Mouse (Mus musculus): ENCODE results near the gene Samd4b.

GRCm38 (mm10) chr7:28578543-28579053 is 19.3 kb downstream of the Samd4b start:
- TF ChIP-seq POLR2A (IDR thresholded peaks at IDR 0.05; ENCODE audit: borderline replicate concordance, control insufficient read depth, low read depth, low read length) (no peak), CTCF (IDR thresholded peaks at IDR 0.05; ENCODE audit: control insufficient read depth, insufficient read depth, low read length) (no peak)

All from bone marrow, adult 2 months (tissue).